Mouse (Mus musculus): ENCODE measurements around the gene Tnr. TPM values are rescaled to one million over a fixed set of nuclear protein-coding genes. Genes with fewer than 3 reads are reported as not detected.

Tnr gene
- polyA plus RNA-seq, 1 experiment from 2014 or later: 2.6 TPM

- 38% methylated on average over 3 of the region's 3 CpGs for WGBS
- no peaks in the 10 kb centered on the region for H3K36me3 ChIP-seq (ENCODE audit: control insufficient read depth, insufficient read depth, low read length)
Measured at GRCm38 (mm10) chr1:159742003-159742274, 218.4 kb downstream of the Tnr start.

GRCm38 (mm10) chr1:159743744-159744253, 220.2 kb downstream of the Tnr start:
- 93% methylated on average over 2 of the region's 2 CpGs for WGBS
- H3K4me3 ChIP-seq (ENCODE audit: low read depth, low read length): no peak overlapping the region

More at GRCm38 (mm10) chr1:159742003-159742274, 218.4 kb downstream of the Tnr start:
- Histone ChIP-seq H3K27me3 (replicated peaks; ENCODE audit: control insufficient read depth, insufficient read depth, low read length) (no peaks in the 10 kb centered on the region), H3K4me3 (ENCODE audit: low read depth, low read length) (no peak overlapping the region), H3K9me3 (replicated peaks; ENCODE audit: control insufficient read depth, low read length) (no peaks in the 10 kb centered on the region), H3K27ac (ENCODE audit: low read depth, low read length) (no peak overlapping the region), H3K9ac (ENCODE audit: low read length) (no peak overlapping the region), H3K4me2 (ENCODE audit: low read length) (no peak overlapping the region), H3K4me1 (ENCODE audit: control insufficient read depth, insufficient read depth, low read length) (peaks cover 10% of the 10 kb centered on the region)
- ATAC-seq (peak; percentile 57), DNase-seq (ENCODE audit: low spot score) (no peak)

DNA sequence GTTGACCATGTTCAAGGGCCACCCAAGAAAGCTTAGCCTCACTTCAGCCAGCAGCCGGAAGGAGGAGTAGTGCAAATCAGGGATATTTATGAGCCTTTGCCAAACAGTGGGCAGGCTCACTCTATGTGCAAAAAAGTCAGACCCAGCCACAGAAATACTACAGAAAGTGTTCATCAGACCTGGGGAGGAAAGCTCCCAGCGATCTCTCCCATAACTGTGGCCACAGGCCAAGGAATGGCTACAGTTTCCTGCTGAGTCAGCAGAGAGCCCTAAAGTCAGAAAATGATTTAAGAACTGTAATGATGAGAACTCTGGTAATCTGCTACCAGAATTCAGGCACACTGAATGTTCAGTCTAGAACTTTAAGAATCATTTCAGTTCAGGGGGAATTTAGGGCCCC, 221.7 kb downstream of the Tnr start:
- Histone ChIP-seq H3K4me1 (ENCODE audit: control insufficient read depth, insufficient read depth, low read length) (peaks cover 10% of the 10 kb centered on the region), H3K9me3 (replicated peaks; ENCODE audit: control insufficient read depth, low read length) (no peaks in the 10 kb centered on the region), H3K27me3 (replicated peaks; ENCODE audit: control insufficient read depth, insufficient read depth, low read length) (no peaks in the 10 kb centered on the region), H3K36me3 (ENCODE audit: control insufficient read depth, insufficient read depth, low read length) (no peaks in the 10 kb centered on the region), H3K9ac (ENCODE audit: low read length) (no peak overlapping the region), H3K4me3 (ENCODE audit: low read depth, low read length) (no peak overlapping the region), H3K4me2 (ENCODE audit: low read length) (no peak overlapping the region), H3K27ac (ENCODE audit: low read depth, low read length) (no peak overlapping the region)
- 90% methylated on average over 2 of the region's 2 CpGs for WGBS
- no peak for DNase-seq (ENCODE audit: low spot score)
- no peak for ATAC-seq

More at GRCm38 (mm10) chr1:159743744-159744253, 220.2 kb downstream of the Tnr start:
- Histone ChIP-seq H3K4me2 (ENCODE audit: low read length) (no peak overlapping the region), H3K9ac (ENCODE audit: low read length) (no peak overlapping the region), H3K27ac (ENCODE audit: low read depth, low read length) (no peak overlapping the region), H3K27me3 (replicated peaks; ENCODE audit: control insufficient read depth, insufficient read depth, low read length) (no peaks in the 10 kb centered on the region), H3K4me1 (ENCODE audit: control insufficient read depth, insufficient read depth, low read length) (peaks cover 10% of the 10 kb centered on the region), H3K36me3 (ENCODE audit: control insufficient read depth, insufficient read depth, low read length) (no peaks in the 10 kb centered on the region), H3K9me3 (replicated peaks; ENCODE audit: control insufficient read depth, low read length) (no peaks in the 10 kb centered on the region)
- DNase-seq (ENCODE audit: low spot score): no peak
- no peak for ATAC-seq

GRCm38 (mm10) chr1:159747969-159748368, 224.4 kb downstream of the Tnr start:
- no peak overlapping the region for H3K4me3 ChIP-seq (ENCODE audit: low read depth, low read length)
- no peak overlapping the region for H3K9ac ChIP-seq (ENCODE audit: low read length)
- no peaks in the 10 kb centered on the region for H3K9me3 ChIP-seq (replicated peaks; ENCODE audit: control insufficient read depth, low read length)
- no peak overlapping the region for H3K27ac ChIP-seq (ENCODE audit: low read depth, low read length)
- no peaks in the 10 kb centered on the region for H3K4me1 ChIP-seq (ENCODE audit: control insufficient read depth, insufficient read depth, low read length)
- H3K36me3 ChIP-seq (ENCODE audit: control insufficient read depth, insufficient read depth, low read length): no peaks in the 10 kb centered on the region
- DNase-seq (ENCODE audit: low spot score) (no peak), ATAC-seq (no peak)
- H3K27me3 ChIP-seq (replicated peaks; ENCODE audit: control insufficient read depth, insufficient read depth, low read length): no peaks in the 10 kb centered on the region
- H3K4me2 ChIP-seq (ENCODE audit: low read length): no peak overlapping the region
- WGBS: 88% methylated on average over 7 of the region's 7 CpGs

DNA sequence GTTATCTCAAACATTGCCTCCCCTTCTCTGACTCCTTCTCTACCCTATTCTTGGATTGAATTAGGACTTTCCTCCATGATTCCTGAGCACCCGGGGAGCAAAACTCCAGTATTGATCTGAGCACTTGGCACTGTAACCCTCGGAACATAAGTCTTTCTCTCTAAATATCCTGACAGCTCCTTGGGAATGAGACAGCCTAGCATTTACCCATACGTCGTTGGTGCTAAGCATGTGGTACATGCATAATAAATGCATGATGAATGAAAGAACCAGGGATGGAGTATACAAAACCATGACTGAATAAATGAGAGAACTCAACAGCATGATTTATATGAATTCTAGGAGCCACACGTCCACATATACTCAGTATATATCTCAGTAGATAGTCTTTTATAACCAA, 226.8 kb downstream of the Tnr start:
- ATAC-seq: no peak
- WGBS: 72% methylated on average over 5 of the region's 5 CpGs
- no peak for DNase-seq (ENCODE audit: low spot score)

DNA sequence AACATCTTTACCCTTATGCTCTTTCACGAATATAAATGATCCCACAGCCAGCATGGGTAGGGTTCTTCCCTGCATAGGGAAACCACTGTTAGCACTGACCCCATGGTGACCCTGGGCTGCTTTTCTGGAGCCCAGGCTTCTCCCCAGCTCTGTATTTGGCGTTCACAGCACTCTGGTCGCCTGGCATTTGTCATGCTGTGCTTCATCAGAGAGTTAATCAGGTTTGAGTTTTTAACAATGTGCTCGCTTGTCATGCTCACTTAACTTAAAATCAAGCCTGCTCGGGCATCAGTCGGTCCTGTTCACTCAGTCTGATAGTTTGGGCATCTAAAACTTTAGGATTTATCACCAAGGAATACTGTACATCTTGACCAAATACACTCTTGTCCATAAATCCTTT, 227.3 kb downstream of the Tnr start:
- no peak for ATAC-seq
- Histone ChIP-seq H3K36me3 (ENCODE audit: control insufficient read depth, insufficient read depth, low read length) (no peaks in the 10 kb centered on the region), H3K27me3 (replicated peaks; ENCODE audit: control insufficient read depth, insufficient read depth, low read length) (no peaks in the 10 kb centered on the region), H3K27ac (ENCODE audit: low read depth, low read length) (no peak overlapping the region), H3K4me2 (ENCODE audit: low read length) (no peak overlapping the region), H3K4me1 (ENCODE audit: control insufficient read depth, insufficient read depth, low read length) (no peaks in the 10 kb centered on the region), H3K9me3 (replicated peaks; ENCODE audit: control insufficient read depth, low read length) (no peaks in the 10 kb centered on the region), H3K4me3 (ENCODE audit: low read depth, low read length) (no peak overlapping the region), H3K9ac (ENCODE audit: low read length) (no peak overlapping the region)
- no peak for DNase-seq (ENCODE audit: low spot score)
- WGBS: 24% methylated on average over 6 of the region's 6 CpGs

More for the DNA sequence above, 226.8 kb downstream of the Tnr start:
- Histone ChIP-seq H3K36me3 (ENCODE audit: control insufficient read depth, insufficient read depth, low read length) (no peaks in the 10 kb centered on the region), H3K4me2 (ENCODE audit: low read length) (no peak overlapping the region), H3K4me1 (ENCODE audit: control insufficient read depth, insufficient read depth, low read length) (no peaks in the 10 kb centered on the region), H3K27ac (ENCODE audit: low read depth, low read length) (no peak overlapping the region), H3K4me3 (ENCODE audit: low read depth, low read length) (no peak overlapping the region), H3K9me3 (replicated peaks; ENCODE audit: control insufficient read depth, low read length) (no peaks in the 10 kb centered on the region), H3K27me3 (replicated peaks; ENCODE audit: control insufficient read depth, insufficient read depth, low read length) (no peaks in the 10 kb centered on the region), H3K9ac (ENCODE audit: low read length) (no peak overlapping the region)

GRCm38 (mm10) chr1:159760970-159761369, 237.4 kb downstream of the Tnr start:
- Histone ChIP-seq H3K4me1 (ENCODE audit: control insufficient read depth, insufficient read depth, low read length) (no peaks in the 10 kb centered on the region; the same call in 1 of the 2 replicates), H3K4me3 (ENCODE audit: low read depth, low read length) (no peak overlapping the region), H3K4me2 (ENCODE audit: low read length) (no peak overlapping the region), H3K36me3 (ENCODE audit: control insufficient read depth, insufficient read depth, low read length) (no peaks in the 10 kb centered on the region), H3K9ac (ENCODE audit: low read length) (no peak overlapping the region), H3K9me3 (replicated peaks; ENCODE audit: control insufficient read depth, low read length) (no peaks in the 10 kb centered on the region), H3K27me3 (replicated peaks; ENCODE audit: control insufficient read depth, insufficient read depth, low read length) (no peaks in the 10 kb centered on the region), H3K27ac (ENCODE audit: low read depth, low read length) (no peak overlapping the region)
- DNase-seq (ENCODE audit: low spot score): peak; percentile 62
- peak; percentile 72 for ATAC-seq

DNA sequence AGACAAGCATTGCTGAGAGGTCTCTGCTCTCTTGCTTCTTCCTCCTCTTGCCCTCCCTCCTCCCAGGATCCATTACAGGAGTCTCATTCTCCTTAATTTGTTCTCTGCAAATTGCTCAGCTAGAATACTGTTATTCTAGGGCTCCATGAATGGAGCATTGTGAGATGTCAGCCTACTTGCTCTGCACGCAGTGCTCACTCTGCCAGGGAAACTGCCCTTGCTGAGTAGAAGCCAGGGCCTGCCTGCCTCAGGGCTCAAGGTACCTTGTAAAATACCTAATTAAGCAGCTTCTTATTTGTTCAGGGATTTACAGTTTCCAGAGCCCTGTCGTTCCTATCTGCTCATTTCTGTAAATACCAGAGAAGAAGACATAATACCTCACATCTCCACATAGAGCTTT, 240.3 kb downstream of the Tnr start:
- DNase-seq (ENCODE audit: low spot score): peak; percentile 43
- WGBS: 19% methylated on average over 2 of the region's 2 CpGs
- peak; percentile 57; the same call in 1 of the 2 replicates for ATAC-seq
- Histone ChIP-seq H3K4me1 (ENCODE audit: control insufficient read depth, insufficient read depth, low read length) (no peaks in the 10 kb centered on the region; the same call in 1 of the 2 replicates), H3K36me3 (ENCODE audit: control insufficient read depth, insufficient read depth, low read length) (no peaks in the 10 kb centered on the region), H3K4me2 (ENCODE audit: low read length) (no peak overlapping the region), H3K27me3 (replicated peaks; ENCODE audit: control insufficient read depth, insufficient read depth, low read length) (no peaks in the 10 kb centered on the region), H3K4me3 (ENCODE audit: low read depth, low read length) (no peak overlapping the region), H3K9me3 (replicated peaks; ENCODE audit: control insufficient read depth, low read length) (no peaks in the 10 kb centered on the region), H3K9ac (ENCODE audit: low read length) (no peak overlapping the region), H3K27ac (ENCODE audit: low read depth, low read length) (no peak overlapping the region)

DNA sequence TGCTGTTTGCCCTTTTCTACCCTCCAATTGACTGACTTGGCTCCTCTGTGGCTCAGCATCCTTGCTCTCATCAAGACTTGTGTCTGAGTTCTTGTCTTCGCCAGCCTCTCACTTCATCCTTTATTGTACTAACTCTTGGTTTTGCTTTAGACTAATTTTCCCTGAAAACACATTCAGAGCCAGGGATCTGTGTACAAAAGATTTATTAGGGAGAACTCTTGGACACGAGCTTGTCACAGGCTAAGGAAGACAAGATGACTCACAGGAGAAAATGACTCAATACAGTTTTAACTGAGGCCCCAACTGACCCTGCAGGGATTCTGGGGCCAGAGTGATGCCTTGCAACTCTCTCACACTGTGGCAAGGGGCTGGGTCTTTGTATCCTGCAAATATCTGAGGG, 241.3 kb downstream of the Tnr start:
- no peaks in the 10 kb centered on the region for H3K9me3 ChIP-seq (replicated peaks; ENCODE audit: control insufficient read depth, low read length)
- H3K9ac ChIP-seq (ENCODE audit: low read length): no peak overlapping the region
- H3K4me3 ChIP-seq (ENCODE audit: low read depth, low read length): no peak overlapping the region
- H3K4me2 ChIP-seq (ENCODE audit: low read length): no peak overlapping the region
- H3K36me3 ChIP-seq (ENCODE audit: control insufficient read depth, insufficient read depth, low read length): no peaks in the 10 kb centered on the region
- no peak overlapping the region for H3K27ac ChIP-seq (ENCODE audit: low read depth, low read length)
- ATAC-seq (no peak), DNase-seq (ENCODE audit: low spot score) (no peak)
- no peaks in the 10 kb centered on the region; the same call in 1 of the 2 replicates for H3K4me1 ChIP-seq (ENCODE audit: control insufficient read depth, insufficient read depth, low read length)
- no peaks in the 10 kb centered on the region for H3K27me3 ChIP-seq (replicated peaks; ENCODE audit: control insufficient read depth, insufficient read depth, low read length)
- WGBS: 63% methylated on average over 2 of the region's 2 CpGs
